Mouse (Mus musculus) activated CD4-positive, CD25-positive, alpha-beta regulatory T cell, adult 4 months (primary cell): ENCODE results near the gene Ppp3r1. TPM values are rescaled to one million over a fixed set of nuclear protein-coding genes. Genes with fewer than 3 reads are reported as not detected.

Source experiments
- ATAC-seq: one replicate; pipeline ENCODE4 v1.8.0; 2017
- polyA plus RNA-seq, 2 experiments: library from polyadenylated mRNA; unstranded; fragments of 100-300 nt; shearing (Covaris generic); gene quantifications; one replicate each; pipeline ENCODE4 v1.2.1; 2017

Gene Ppp3r1
- polyA plus RNA-seq: 10 to 100 TPM; 23.5 TPM

DNA sequence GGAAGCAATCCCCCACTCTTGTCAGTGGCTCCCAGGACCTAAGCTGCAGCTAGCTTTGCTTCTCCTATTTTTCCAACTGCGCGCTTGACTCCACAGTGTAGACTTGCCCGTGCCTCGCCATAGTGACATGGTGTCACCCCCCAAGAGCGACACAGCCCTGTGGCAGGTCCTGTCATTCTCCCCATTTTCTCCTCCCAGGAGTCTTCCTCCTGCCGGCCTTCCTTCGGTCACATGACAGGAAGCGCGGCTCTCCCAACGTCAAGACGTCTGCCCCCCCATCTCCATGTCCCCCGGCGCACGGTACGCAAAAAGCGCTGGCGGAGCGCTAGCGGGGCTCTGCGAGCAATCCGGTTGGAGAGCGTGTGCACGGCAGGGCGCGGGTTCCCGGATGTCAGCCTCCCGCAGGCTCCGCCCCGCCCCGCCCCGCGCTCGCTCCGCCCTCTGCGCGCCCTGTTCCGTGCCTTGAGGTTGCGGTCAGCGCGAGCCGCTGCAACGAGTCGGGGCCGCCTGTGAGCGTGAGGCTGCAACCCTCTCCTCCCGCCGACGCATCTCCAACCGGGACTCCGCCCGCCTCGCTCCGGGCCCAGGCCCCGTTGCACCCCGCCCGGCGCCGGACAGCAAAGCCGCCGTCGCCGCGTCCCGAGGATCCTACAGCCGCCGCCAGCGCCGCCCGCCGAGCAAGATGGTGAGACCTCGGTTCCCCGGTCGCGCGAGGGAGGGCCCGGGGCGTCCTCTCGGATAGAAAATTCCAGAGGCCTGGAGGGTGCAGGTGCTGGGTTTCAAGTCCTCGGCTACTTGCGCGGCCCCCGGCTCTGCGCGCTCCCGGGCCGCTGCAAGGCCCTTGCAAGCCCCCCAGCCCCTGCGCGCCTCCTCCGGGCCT lies at the start of gene Ppp3r1:
TSS of gene Ppp3r1 (plus strand) at position 406 of the 880 bp plus-strand sequence.
- peak; percentile 84 for ATAC-seq

DNA sequence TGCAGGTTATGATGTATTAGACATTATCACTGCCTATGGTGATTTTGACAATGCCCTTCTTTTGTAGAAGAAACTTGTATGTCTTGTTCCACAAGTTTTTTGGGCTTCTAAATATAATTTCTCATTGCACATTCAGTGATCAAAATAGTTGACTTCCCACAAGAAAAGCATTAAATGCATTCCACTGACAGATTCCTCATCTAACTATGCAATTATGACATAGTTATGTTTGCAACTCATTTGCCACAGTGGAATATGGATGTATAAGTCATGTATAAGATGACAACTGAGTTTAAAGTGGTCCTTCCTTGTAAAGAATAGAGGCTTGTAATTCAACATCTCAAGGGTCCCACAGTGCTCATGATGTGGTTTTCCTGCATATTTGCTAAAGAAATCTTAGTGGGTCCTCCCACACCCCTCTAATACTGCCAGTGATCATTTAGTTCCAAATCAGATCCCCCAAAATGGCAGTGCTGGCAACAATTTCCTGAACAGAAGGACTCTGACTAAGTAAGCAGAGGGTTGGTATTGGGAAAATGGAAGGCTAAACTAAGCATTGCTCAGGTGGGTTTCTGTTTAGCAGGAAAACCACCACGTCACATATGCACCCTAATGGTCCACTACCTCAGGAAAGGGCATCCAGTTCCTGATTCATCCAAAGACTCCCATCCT lies 46.5 kb upstream of the Ppp3r1 start:
- ATAC-seq: no peak

- ATAC-seq: no peak
These were observed 32.6 kb upstream of the Ppp3r1 start for GRCm38 (mm10) chr11:17126418-17126817.

GRCm38 (mm10) chr11:17135638-17136037 lies 23.4 kb upstream of the Ppp3r1 start:
- ATAC-seq: no peak

- ATAC-seq: no peak
These were observed 20.6 kb upstream of the Ppp3r1 start for GRCm38 (mm10) chr11:17138306-17139033.

GRCm38 (mm10) chr11:17159738-17160241 lies 727 bp downstream of the Ppp3r1 start:
- peak; percentile 8 for ATAC-seq

DNA sequence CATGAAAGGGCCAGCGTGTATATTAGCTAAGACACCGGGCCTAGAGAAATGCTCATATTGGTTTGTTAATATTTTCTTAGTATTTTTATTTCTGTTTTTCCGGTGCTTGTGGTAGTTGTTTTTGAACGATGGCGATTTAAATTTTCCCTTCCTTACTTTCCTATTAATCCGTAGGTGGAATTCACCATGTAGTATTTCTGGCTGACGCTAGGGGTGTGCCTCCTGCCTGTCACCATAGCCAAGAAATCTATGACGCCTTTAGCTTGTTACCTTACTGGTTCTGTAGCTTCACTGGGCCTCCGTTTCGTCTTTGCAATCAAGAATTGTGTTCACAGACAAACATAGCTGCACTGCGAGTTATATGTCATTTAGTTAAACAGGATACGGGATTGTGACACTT lies 1.2 kb downstream of the Ppp3r1 start:
- ATAC-seq: peak; percentile 57

DNA sequence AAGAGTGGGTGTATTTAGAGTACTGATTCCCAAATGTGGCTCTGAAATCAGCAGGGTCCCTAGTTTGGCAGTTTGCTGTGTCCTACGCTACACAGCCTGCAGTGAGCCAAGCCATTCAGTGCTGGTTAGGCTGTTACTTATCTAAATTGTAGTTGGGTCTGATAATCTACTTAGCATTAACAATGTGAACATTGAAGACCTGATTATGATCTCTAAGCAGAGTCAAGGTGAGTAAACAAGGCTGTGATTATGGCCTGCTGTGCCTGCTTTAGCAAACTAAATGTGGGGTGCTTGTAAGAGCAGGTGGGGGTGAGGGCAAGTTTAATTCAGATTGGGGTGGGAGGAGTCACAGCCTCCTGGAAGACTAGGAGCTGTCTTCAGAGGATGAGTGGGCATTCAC lies 4.9 kb downstream of the Ppp3r1 start:
- ATAC-seq: no peak

DNA sequence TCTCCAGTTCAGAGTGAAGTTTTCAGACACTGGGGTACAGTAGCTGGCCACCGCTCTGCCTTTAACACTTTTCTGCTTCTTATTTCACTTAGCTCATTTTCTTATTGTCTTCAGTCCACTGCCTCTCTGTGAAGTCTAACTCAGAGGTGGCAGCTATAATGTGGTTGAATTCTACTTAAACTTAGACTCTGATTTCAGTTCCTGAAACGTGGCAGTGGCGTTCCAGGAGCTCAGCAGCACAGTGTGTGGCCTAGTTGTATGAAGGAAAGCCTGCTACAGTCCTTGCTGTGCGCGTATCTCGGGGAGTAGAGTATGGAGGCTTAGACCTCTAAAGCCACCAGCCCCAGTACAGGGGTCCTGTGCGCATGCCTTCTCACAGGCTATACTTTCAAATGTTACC lies 7.6 kb downstream of the Ppp3r1 start:
- ATAC-seq: no peak

DNA sequence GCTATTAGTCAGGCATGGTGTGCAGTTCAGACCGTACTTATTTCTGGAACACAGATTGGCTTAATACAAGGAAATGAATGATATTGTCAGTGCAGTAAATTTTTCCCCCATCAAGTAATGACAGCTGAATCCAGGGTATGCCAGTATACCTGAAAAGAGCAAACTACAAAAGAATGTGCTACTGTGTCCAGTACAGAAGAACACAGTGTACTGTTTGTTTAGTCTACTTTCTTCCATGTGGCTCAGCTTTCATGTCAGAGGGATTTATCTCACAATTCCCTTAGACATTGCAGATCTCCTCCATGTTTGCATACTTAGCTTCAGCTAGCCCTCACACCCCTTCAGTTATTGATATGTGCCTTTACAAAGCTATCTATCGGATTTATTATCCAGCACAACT lies 10.2 kb downstream of the Ppp3r1 start:
- ATAC-seq: no peak

DNA sequence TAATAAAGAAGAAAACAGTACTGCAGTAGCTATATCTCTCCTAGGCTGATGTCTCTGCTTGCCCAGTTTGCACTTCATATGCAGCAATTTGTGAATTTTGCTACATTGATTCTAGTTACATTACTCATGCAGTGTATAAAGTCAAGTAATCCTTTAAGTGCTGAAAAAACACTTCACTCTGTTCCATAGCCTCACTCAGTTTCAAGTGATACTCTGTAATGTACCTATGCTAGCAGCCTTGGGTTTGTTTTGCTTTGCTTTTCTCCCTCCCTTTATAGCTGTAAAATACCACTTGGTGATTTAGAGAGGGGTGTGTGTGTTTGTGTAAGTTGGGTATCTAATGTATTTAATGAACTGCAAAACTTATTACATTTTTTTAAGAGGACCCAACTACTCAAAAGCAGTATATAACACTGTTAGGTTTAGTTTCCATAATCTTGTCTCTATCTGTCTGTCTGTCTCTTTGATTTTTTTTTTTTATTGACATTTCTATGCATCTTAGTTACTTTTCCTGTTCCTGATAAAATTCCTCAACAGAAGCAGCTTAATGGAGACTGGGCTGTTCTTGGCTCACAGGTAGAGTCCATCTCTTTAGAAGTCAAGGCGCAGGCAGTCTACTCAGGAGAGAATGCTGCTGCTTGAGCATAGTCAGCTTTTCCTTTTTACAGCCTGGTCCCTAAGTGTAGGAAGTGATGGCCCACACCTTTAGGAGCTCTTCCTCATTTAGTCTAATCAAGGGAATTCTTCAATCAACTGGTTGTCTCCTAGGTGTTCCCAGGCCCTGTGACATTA lies 12.1 kb downstream of the Ppp3r1 start:
- ATAC-seq: no peak

GRCm38 (mm10) chr11:17172300-17172699 lies 13.2 kb downstream of the Ppp3r1 start:
- ATAC-seq: no peak

- ATAC-seq: peak; percentile 36
These were observed 17.6 kb downstream of the Ppp3r1 start for GRCm38 (mm10) chr11:17176638-17177037.

- no peak for ATAC-seq
These were observed 21.7 kb downstream of the Ppp3r1 start for GRCm38 (mm10) chr11:17180753-17181152.

DNA sequence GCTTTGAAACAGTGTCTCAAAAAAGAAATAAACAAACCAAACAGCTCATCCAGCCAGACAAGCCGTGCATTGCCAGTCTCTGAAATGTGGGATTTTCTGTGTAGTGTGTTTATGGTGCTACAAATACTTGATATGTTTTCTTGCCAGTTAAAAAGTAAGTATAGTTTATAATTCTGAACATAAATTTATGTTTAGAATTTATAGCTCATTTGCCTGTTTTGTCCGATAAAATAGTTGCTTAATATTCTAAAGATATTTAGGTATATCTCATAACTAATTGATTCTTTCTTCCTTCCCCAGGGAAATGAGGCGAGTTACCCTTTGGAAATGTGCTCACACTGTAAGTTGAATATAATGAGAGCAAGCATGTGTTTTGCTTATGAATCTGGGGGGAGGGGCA lies 22.7 kb downstream of the Ppp3r1 start, which contains the start of gene Wdr92:
TSS of gene Wdr92 (plus strand) at position 301 of the 400 bp plus-strand sequence.
- no peak for ATAC-seq

GRCm38 (mm10) chr11:17183165-17183564 lies 24.1 kb downstream of the Ppp3r1 start:
- no peak for ATAC-seq

DNA sequence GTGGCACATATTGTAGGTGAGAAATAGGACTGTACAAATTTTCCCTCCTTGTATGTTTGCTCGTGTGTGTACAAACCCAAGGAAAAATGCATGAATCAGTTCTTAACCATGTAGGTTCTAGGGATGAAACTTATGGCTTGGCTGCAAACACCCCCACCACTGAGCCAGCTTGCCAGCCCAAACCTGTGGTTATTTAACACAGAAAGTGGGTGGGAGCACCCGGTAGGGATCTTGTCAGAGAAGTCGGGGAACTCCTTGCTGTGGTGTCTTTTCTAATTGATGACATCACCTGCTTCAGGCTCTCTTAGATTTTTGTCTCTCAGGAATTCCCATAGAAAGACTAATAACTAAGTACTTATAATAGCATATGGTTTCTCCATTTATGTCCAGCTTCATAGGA lies 28.6 kb downstream of the Ppp3r1 start:
- no peak for ATAC-seq

GRCm38 (mm10) chr11:17188786-17189185 lies 29.7 kb downstream of the Ppp3r1 start:
- ATAC-seq: no peak

DNA sequence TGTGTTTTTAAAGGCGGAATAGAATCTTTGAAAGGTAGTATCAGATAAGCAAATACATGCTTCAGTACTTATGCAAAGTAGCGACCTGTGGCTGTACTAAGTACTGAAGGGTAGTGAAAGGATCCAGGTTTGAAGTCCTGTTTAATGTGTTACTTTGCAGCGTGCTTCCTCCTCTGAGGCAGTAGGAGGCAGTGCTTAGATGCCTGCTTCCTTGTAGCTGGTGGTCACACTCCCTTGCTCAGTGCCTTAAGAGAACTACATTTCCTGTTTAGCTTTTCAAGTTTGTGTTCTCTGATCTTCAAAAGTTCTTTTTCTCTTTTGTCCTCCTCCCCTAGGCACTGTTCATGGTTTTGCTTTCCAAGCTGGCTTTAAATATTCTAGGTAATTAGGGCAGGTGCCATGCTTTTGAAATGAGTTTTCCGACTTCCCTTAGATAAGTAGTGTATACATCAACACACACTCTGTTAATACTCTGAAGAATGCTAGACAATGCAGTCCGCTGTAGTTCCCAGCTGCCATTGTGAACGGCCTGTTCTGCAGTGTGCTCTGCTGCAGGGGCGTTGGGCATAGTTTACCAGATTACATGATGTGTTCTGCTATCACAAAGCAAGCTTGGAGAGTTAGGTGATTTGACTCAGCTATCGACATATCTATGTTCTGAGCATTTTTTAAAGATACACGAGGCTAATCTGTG lies 33.2 kb downstream of the Ppp3r1 start:
- ATAC-seq: peak; percentile 91

DNA sequence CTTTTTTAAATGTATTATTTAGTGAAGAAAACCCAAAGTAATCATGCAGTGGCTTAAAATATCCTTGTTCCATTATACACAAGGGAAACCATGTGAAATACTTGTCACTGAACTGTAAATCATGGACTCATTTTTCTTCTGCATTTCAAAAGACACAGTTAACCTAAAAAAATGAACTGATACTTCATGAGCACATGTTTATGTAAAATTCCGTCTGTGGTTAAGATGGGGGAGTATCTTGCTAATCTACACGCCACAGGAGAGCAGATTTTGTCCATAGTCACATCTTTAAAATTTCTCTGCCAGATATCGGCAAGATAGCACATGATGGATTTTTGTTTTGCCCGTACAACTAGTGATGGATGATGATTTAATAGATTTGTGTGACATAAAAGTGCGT lies 40.1 kb downstream of the Ppp3r1 start:
- ATAC-seq: no peak

- ATAC-seq: no peak
These were observed 40.9 kb downstream of the Ppp3r1 start for GRCm38 (mm10) chr11:17199840-17200501.
